Mouse (Mus musculus): ENCODE data around the gene Gm20696.

DNA sequence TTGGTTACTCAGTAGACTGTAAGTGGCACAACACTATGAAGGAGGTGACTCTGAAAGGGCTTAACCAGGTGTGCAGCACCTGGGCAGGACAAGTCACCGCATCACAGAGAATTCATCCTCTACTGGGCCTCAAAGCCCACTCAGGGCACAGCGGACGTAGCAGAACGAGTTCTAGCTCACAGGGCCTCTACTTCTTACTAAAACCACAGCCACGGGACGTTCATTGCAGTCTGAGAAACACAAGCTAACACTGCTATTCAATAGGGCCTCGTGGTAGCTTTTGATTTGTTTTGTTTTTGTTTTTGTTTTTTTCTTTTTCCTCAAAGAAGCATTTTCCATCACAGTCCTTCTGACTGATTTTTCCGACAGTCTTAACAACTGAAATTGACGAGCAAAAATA lies 233.6 kb downstream of the Gm20696 start:
- TF ChIP-seq CTCF (IDR thresholded peaks at IDR 0.05; ENCODE audit: low read depth, low read length) (no peak), POLR2A (IDR thresholded peaks at IDR 0.05; ENCODE audit: insufficient read depth, low read length) (no peak), EP300 (IDR thresholded peaks at IDR 0.05; ENCODE audit: insufficient read depth, low read depth, low read length) (no peak)

Data from ES-Bruce4 (cell line).